Mouse (Mus musculus) urinary bladder, postnatal 25 days (tissue): ENCODE measurements around the gene Dysf.

Experiments used
- DNase-seq: peaks from one replicate; pipeline ENCODE4 v3.0.0; 2022; ENCODE audit warnings: low spot score

Gene Dysf

DNA sequence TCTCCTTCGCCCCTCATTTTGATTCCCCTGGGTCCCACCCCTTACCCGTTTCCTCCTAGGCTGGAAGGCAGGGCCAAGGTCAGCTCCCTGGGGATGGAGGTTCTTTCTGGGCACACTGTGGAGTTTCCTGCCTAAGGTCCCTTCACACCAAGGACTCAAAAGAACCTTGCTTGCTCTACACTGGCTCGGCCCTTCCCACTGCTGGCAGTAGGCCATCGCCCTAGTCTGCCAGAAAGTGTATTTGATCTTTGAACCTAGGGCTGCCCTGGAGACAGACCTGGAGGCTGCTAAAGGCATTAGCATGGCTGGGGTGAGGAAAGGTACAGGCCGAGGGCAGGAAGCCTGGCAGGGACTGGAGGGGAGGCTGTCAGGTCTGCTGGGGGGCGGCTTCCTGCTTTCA lies 225.4 kb downstream of the Dysf start:
- no peak for DNase-seq

- no peak for DNase-seq
Observed at GRCm38 (mm10) chr6:84235365-84235764, 227.0 kb downstream of the Dysf start.

DNA sequence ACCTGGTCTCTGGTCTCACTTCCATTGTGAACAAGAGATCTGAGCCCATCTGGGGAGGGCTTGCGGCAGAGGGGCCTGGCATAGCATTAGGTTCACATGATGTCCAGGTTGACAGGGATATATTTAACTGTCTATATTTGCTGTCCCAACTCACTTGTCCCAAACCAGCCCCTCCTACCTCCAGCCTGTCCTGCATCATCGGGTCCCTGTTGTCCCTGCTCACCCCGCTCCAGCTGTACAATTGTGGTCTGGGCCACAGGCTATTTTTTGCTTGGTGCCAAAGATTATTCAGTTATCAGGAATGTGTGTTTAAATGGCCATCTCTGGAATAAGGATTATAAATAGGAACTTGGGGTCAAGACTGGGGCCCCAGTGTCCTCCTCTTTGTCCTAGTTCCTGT lies 235.0 kb downstream of the Dysf start:
- no peak for DNase-seq

DNA sequence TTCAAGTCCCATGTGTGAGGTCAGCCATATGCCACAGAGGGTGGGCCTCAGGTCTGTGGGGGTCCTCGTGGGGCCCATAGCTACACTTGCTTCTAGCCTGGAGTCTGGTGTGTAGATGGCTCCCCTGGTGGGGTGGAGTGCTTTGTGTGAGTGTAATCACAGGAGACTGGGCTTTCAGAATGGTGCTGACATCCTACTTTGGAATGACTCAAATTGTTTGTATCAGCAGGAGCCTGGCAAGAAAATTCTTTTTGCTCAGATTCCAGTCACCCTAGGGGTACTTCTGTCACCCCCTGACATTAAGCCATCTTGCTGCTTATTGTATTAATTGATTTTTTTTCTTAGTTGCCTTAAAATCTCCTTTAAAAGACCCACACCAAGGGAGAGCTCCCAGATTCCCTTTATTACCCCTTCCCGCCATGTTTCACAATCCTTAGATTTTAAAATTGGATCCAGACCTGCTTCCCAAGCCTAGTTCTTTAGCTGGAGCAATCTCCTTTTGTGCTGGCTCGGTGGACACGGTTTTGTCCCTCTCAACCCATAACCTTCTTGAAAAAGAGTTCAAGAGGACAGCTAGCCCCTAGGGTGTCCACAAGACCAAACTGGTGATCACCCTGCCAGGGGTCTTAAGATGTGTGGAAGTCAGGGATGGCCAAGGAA lies 237.8 kb downstream of the Dysf start:
- DNase-seq, result no peak

DNA sequence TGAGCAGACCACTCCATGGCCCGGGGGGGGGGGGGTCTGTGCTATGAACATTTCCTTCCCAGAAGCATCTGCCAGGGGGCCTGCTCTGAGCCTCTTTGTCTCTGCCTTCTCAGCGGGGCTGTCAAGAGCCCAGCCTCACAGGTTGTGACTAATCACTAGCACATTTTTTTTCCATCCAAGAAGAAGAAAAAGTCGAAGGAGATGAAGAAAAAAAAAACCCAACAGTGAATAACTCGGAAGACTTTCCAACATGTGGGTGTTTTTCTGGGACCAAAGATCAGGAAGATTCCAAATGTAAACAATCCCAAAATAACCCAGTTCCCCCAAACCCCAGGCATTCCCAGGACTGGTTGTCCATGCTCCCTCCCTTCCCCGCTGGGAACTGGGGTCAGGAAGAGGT lies 238.6 kb downstream of the Dysf start:
- DNase-seq, result no peak
